Mouse (Mus musculus) stomach, embryonic 14.5 days (tissue): Measurements from ENCODE around the gene Ephb3. TPM values are rescaled to one million over a fixed set of nuclear protein-coding genes. Genes with fewer than 3 reads are reported as not detected.

Source experiments
- microRNA-seq: library from miRNA; unstranded; fragments of <30 nt; microRNA quantifications from one replicate; pipeline ENCODE4, GENCODE M21; 2016
- polyA plus RNA-seq: library from polyadenylated mRNA; unstranded; fragments of >200 nt; fragmentation: Nextera tagmentation; extraction: Ambion mirVana; gene quantifications from 2 replicates; pipeline ENCODE4 v1.2.1, GENCODE M21; 2014

The Ephb3 gene
- polyA plus RNA-seq, 1 experiment from 2014 or later: 27.6 TPM

Small RNA genes lying within 50 kb of the gene (microRNA-seq; reads per million reads assigned to microRNA genes)
- gene Mir7680: not detected

Other genes starting within 250 kb of the Ephb3 start
- 0.31 and 0.55 TPM in 2 replicates for gene Teddm3, start 50.8 kb upstream of the Ephb3 start, polyA plus RNA-seq
- gene Vps8, start 218.4 kb downstream of the Ephb3 start, polyA plus RNA-seq: 20.4 and 24.9 TPM in 2 replicates